Mouse (Mus musculus) adrenal gland, postnatal 4 days (tissue): ENCODE results near the gene Siah1a. TPM values are rescaled to one million over a fixed set of nuclear protein-coding genes. Genes with fewer than 3 reads are reported as not detected.

Experiments used
- DNase-seq, 2 experiments: peaks; one replicate each; pipeline ENCODE4 v3.0.0; 2021 to 2022; ENCODE audit warnings: low spot score in 2 of 2, mixed read lengths in 2 of 2
- long read RNA-seq, 2 experiments: library from polyadenylated mRNA; stranded (forward); transcript quantifications; one replicate each; pipeline ENCODE4 v2.0.0; 2021
- total RNA-seq, 2 experiments: library from RNA; stranded (reverse); gene quantifications; 2 replicates each; pipeline ENCODE4 v1.2.3; 2021

The Siah1a gene
- total RNA-seq = 10 to 100 TPM; 32.0 to 35.5 TPM
- long read RNA-seq, experiment 1, transcript Siah1a-201 (2 exons, 1,968 nt) = major isoform, 43 of 43 reads
- long read RNA-seq, experiment 1, partial matches to known transcripts = 0 of 43 reads
- long read RNA-seq, experiment 1, other reads (novel, unspliced or antisense) = 0 of 43 reads
- long read RNA-seq, experiment 2, transcript Siah1a-201 (2 exons, 1,968 nt) = major isoform, 89 of 92 reads
- long read RNA-seq, experiment 2, partial matches to known transcripts = 0 of 92 reads
- long read RNA-seq, experiment 2, other reads (novel, unspliced or antisense) = 3 of 92 reads

GRCm38 (mm10) chr8:86745221-86745934 lies at the start of gene Siah1a, which contains the start of gene Gm10638:
TSS of gene Siah1a (minus strand) at chr8:86745934.
TSS of gene Gm10638 (plus strand) at chr8:86745699.
- peak; percentile 39 to 42 for DNase-seq

- no peak for DNase-seq
Measured at GRCm38 (mm10) chr8:86794716-86795115, 49.0 kb upstream of the Siah1a start.

- DNase-seq = no peak
Measured at GRCm38 (mm10) chr8:86791542-86791941, 45.8 kb upstream of the Siah1a start.

DNA sequence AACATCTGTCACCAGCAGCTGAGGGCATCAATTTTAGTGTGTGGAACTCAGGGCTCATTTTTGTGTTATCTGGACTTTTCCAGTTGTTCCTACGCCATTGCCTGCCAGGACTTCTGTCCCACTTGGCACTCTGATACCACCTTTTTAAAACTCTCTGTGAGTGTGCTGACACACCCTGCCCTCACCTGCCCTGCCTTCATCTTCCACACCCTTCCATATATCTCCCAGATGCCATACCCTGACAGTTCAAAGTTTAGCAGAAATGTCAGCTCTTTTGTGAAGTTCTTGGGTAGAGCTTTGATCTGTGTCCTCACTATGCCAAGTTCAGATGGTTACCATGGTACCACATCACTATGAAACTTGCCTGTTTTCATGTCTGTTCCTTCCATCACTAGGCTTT lies 43.8 kb upstream of the Siah1a start:
- DNase-seq = no peak

DNA sequence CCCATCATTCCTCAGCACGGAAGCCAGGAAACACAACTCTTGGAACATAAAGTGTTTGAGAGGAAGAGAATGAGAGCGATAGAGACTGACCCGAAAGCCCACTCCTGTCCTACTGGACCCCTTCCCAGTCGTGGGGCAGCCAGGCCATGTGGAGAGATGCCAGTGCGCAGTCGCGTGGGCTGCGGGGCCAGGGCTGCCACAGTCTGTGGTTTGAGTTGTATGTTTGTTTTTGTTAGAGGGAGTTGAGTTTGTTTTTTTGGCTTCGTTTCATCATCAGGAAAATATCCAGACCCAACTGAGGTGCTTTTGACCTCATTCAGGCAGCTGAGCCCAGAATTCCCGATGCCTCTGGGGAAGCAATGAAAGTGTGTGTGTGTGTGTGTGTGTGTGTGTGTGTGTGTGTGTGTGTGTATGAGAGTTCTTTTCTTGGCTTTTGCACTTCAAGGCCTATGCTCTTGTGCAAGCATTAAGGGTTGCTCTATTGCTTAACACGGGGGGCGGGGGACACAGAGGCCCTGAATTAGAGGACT lies 42.2 kb upstream of the Siah1a start:
- DNase-seq = no peak

- DNase-seq = no peak
Measured at GRCm38 (mm10) chr8:86786498-86786897, 40.8 kb upstream of the Siah1a start.

DNA sequence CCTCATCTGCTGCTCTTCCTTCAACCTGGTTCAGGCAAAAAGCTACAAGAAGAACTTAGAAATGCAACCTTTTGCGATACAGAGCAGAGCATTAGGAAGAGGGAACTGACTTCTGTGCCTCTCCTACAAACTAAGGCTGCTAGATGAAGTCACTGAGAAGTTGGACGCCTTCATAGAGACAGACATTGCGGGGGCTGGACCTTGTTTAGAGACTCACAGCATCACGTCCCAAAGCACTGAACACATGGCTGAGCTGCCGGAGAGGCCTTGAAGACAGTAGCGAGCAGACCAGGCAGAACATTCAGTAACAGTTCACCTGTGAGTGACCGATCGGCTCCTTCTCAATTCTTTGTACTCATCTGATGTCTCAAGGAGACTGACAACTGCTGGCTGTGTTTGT lies 35.4 kb upstream of the Siah1a start:
- no peak for DNase-seq

DNA sequence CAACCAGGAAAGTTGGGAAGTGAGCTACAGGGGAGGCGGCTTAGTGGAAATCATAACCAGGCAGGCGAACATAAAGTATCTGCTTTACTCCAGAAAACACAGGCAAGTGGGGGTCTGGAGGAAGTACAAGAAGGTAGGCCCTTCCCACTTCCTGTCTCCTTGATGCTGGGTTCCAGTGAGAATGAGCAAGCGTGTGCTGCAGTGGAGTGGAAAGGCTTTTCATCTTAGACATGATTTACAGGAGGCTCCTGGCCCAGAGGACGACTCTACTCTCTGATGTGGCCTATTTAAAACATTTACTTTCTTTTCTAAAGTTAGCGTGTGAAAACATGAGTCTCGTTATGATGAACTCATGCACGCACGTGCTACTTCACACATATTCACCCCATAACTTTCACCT lies 33.5 kb upstream of the Siah1a start:
- DNase-seq = no peak

- DNase-seq = no peak
Measured at GRCm38 (mm10) chr8:86769945-86770715, 24.4 kb upstream of the Siah1a start.

DNA sequence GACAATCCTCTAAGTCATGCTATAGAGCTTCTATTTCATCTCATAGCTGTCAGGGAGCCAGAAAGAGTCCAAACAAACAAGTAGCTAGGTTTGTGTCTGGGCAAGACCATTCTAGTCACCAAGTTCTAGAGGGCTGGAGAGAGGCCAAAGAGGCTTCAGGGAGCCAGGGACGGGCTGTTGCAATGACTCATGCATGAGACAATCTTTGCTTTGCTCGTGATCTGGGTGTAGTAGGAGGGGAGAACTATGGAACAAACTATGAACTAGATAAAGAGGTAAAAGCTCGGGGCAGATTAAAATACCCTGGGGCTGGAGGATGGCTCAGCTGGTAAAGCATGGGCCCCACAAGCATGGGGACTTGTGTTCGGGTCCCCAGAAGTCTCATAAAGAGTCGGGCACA lies 22.8 kb upstream of the Siah1a start:
- peak in 1 of 2 experiments; percentile 25 for DNase-seq

- no peak for DNase-seq
Measured at GRCm38 (mm10) chr8:86766548-86767211, 20.9 kb upstream of the Siah1a start.

DNA sequence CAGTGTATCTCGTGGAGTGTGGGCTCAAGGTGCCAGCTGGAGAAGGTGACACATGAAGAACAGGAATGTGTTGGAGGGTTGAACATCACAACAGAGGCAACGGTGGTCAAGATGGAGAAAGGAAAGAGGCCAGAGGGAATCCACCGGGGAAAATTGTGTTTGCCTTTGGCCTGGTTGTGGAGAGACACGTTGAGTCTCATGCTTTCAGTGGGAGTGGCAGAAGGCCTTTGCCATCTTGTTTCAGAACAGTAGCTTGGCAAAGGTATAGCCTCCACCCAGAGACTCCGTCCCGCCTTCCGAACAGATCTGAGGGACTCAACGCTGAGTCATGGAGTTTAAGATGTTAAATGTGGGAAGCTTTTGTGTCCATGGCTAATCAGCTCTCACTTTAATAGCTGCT lies 19.9 kb upstream of the Siah1a start:
- DNase-seq = no peak

DNA sequence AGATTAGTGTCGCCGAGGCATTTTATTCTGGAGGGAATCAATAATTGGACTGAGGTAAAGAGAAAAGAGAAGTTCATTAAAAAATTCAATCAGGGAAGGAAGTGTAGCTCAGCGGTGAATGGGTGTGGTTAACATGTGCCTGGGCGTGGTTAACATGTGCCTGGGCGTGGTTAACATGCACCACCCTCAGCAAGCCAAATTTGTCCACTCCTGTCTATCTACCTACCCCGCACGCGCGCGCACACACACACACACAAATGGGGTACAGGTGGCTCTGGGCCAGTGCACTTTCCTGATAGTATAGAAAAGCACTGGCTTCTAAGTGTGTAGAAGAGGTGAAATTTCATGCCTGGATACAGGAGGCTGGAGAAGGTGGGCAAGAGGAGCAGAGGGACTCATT lies 19.4 kb upstream of the Siah1a start:
- no peak for DNase-seq

GRCm38 (mm10) chr8:86762806-86763205 lies 17.1 kb upstream of the Siah1a start:
- no peak for DNase-seq

- no peak for DNase-seq
Measured at GRCm38 (mm10) chr8:86760746-86761145, 15.0 kb upstream of the Siah1a start.

DNA sequence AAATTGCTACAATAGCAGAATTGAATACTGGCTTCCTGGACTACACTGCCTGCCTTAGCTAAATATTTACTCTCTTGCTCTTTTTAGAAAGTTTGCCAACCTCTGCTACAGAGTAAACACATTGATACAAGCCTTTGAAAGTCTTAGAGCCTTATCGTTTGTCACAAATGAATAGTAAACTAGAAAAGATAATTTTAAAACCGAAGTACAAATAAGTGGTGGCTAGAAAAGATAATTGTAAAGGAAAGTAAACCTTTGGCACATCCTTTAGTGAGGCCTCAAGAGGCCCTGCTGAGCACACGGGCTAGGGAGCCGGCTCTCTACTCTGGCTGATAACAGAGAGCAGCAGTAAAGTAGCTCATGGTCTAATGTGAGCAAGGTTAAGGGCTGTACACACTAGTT lies 13.4 kb upstream of the Siah1a start:
- no peak for DNase-seq

DNA sequence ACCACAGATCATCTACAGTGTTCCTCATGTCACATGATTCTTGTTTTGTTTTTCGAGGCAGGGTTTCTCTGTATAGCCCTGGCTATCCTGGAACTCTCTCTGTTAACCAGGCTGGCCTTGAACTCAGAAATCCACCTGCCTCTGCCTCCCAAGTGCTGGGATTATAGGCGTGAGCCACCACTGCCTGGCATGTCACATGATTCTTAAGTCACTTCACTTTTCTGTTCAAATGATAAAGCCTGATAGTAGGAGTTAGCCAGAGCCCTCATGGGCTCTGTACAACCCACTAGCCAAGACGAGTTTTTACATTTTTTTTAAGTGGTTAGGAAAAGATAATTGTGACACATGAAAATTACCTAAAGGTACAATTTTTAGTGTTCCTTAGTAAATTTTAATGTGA lies 12.9 kb upstream of the Siah1a start:
- DNase-seq = no peak

- DNase-seq = no peak
Measured at GRCm38 (mm10) chr8:86756948-86757733, 11.4 kb upstream of the Siah1a start.

DNA sequence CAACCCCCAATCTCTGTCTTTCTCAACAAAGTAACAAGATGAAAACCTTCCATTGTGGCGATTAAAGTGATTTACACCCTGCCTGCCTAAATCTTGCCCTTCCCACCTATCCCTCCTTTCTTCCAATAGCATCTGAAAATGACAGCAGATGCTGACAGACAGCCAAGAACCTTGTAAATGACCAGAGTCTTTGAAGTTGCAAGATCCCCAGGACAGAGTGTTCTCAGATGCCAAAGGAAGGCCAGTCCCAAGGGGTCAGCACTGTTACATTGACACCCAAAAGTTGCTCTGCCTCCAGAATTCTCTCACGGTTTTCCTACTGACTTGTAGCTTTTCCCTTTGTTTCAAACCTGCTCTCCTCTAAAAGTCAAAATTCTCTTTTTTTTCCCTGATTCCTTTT lies 4.1 kb upstream of the Siah1a start:
- DNase-seq = no peak

GRCm38 (mm10) chr8:86746511-86746910 lies 777 bp upstream of the Siah1a start:
- no peak for DNase-seq
